Mouse (Mus musculus) embryonic facial prominence, embryonic 15.5 days (tissue): ENCODE results near the gene Rd3. TPM values are rescaled to one million over a fixed set of nuclear protein-coding genes. Genes with fewer than 3 reads are reported as not detected.
A peak's percentile ranks its signal among the peaks of the same experiment; 100 is the strongest.

Experiments used
- ATAC-seq: fragments of 200-750 bp; cut with Nextera tagmentation; 2 replicates; pipeline ENCODE4 v1.8.0; 2017; ENCODE audit warnings: low read depth, moderate TSS enrichment; ENCODE audit not compliant: insufficient number of reproducible peaks, low FRiP score, low TSS enrichment
- H3K27ac ChIP-seq: fragments of 300-500 bp; sonication (generic); replicated peaks from 2 replicates; pipeline ENCODE4 v1.5.1; 2015; ENCODE audit warnings: mild to moderate bottlenecking, inconsistent platforms
- H3K27me3 ChIP-seq: fragments of 300-500 bp; sonication (generic); 2 replicates; pipeline ENCODE4 v1.6.1; 2015; ENCODE audit warnings: inconsistent platforms
- H3K36me3 ChIP-seq: fragments of 300-500 bp; sonication (generic); 2 replicates; pipeline ENCODE4 v1.6.1; 2015; ENCODE audit warnings: mild to moderate bottlenecking, inconsistent platforms
- H3K4me1 ChIP-seq: fragments of 300-500 bp; sonication (generic); 2 replicates; pipeline ENCODE4 v1.6.1; 2015; ENCODE audit warnings: inconsistent platforms
- H3K4me2 ChIP-seq: fragments of 300-500 bp; sonication (generic); replicated peaks from 2 replicates; pipeline ENCODE4 v1.6.1; 2015; ENCODE audit warnings: mild to moderate bottlenecking, inconsistent platforms
- H3K4me3 ChIP-seq: fragments of 300-500 bp; sonication (generic); replicated peaks from 2 replicates; pipeline ENCODE4 v1.5.1; 2015; ENCODE audit warnings: mild to moderate bottlenecking, inconsistent platforms
- H3K9ac ChIP-seq: fragments of 300-500 bp; sonication (generic); 2 replicates; pipeline ENCODE4 v1.6.1; 2015; ENCODE audit warnings: inconsistent platforms
- H3K9me3 ChIP-seq: fragments of 300-500 bp; sonication (generic); replicated peaks from 2 replicates; pipeline ENCODE4 v1.6.1; 2016; ENCODE audit warnings: inconsistent platforms
- WGBS: fragments of 180-500 bp; shearing (Covaris S2); methylation state at CpG from one replicate; pipeline ENCODE4 v1.1.7; 2015; 5-methylcytosine and 5-hydroxymethylcytosine counted together
- polyA plus RNA-seq: library from polyadenylated mRNA; unstranded; fragments of >200 nt; fragmentation: Nextera tagmentation; extraction: Ambion mirVana; gene quantifications from 2 replicates; pipeline ENCODE4 v1.2.1, GENCODE M21; 2015

Rd3 gene
- 8.7 and 10.1 TPM in 2 replicates for polyA plus RNA-seq

- peak; percentile 44; the same call in 1 of the 2 replicates for ATAC-seq
- peaks cover 39% of the 10 kb centered on the region for H3K4me1 ChIP-seq
- 0 out of 2 replicates have a peak within 1 kb of the TSS, but pooled peaks have one; percentile 17 for H3K27ac ChIP-seq
- WGBS: 43% methylated on average over 5 of the region's 5 CpGs
- H3K4me3 ChIP-seq: no peak within 1 kb of the TSS
- H3K36me3 ChIP-seq: no peaks in the 10 kb centered on the region
- no peak within 1 kb of the TSS for H3K4me2 ChIP-seq
- no peaks in the 10 kb centered on the region for H3K9me3 ChIP-seq
- H3K9ac ChIP-seq: no peak within 1 kb of the TSS
- H3K27me3 ChIP-seq: no peaks in the 10 kb centered on the region
Observed at GRCm38 (mm10) chr1:191977187-191977586, at the start of gene Rd3. Gene Rd3 (plus strand): TSS chr1:191977370.

DNA sequence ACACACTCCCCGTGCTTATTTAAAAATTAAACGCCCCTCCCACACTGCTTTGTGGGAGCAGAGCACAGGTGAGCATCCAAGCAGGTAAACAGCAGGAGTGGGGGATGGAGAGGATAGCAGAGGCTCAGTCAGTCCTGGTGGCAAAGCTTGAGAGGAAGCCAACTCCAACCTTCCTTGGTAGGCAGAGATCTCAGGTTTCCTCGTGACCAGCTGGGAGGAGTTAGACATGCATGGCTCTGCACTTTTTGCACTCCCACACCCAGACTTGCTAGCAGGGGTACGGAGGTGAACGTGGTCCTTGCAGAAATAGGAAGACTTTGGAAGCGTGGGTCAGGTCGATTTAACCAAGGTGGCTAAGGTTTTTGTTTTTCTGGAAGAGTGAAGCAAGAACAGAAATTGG is 48.8 kb upstream of the Rd3 start:
- Histone ChIP-seq H3K4me1 (peaks cover 20% of the 10 kb centered on the region), H3K36me3 (no peaks in the 10 kb centered on the region), H3K4me3 (no peak overlapping the region), H3K9ac (no peak overlapping the region), H3K27me3 (no peaks in the 10 kb centered on the region), H3K4me2 (no peak overlapping the region), H3K9me3 (no peaks in the 10 kb centered on the region), H3K27ac (no peak overlapping the region)
- ATAC-seq: no peak
- 53% methylated on average over 7 of the region's 7 CpGs for WGBS

DNA sequence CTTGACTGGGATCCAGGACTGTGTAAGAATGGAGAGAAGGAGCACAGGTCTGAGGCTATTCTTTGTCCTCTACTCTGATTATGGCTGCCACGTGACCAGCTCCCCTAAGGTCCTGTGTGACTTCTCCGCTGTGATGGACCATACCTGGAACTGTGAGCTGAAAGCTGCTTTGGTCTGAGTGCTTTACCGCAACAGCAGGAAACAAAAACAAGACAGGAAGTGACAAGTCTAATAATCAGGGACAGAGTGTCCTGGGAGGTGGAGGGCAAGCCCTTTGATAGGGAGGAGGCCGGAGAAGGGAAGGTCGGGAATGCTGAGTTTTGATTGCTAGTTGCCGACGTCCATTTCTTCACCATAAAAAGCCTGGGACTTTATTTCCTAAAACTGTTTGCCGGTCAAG is 48.1 kb upstream of the Rd3 start:
- Histone ChIP-seq H3K36me3 (no peaks in the 10 kb centered on the region), H3K9me3 (no peaks in the 10 kb centered on the region), H3K27me3 (no peaks in the 10 kb centered on the region), H3K9ac (no peak overlapping the region), H3K27ac (no peak overlapping the region), H3K4me3 (no peak overlapping the region), H3K4me1 (peaks cover 20% of the 10 kb centered on the region), H3K4me2 (no peak overlapping the region)
- 71% methylated on average over 8 of the region's 8 CpGs for WGBS
- ATAC-seq: no peak

- ATAC-seq: no peak
- Histone ChIP-seq H3K4me3 (no peak overlapping the region), H3K36me3 (no peaks in the 10 kb centered on the region), H3K27ac (no peak overlapping the region), H3K4me1 (peaks cover 20% of the 10 kb centered on the region), H3K9ac (no peak overlapping the region), H3K4me2 (no peak overlapping the region), H3K27me3 (no peaks in the 10 kb centered on the region), H3K9me3 (no peaks in the 10 kb centered on the region)
- WGBS: 69% methylated on average over 12 of the region's 12 CpGs
Observed at GRCm38 (mm10) chr1:191929897-191930524, 47.2 kb upstream of the Rd3 start.

DNA sequence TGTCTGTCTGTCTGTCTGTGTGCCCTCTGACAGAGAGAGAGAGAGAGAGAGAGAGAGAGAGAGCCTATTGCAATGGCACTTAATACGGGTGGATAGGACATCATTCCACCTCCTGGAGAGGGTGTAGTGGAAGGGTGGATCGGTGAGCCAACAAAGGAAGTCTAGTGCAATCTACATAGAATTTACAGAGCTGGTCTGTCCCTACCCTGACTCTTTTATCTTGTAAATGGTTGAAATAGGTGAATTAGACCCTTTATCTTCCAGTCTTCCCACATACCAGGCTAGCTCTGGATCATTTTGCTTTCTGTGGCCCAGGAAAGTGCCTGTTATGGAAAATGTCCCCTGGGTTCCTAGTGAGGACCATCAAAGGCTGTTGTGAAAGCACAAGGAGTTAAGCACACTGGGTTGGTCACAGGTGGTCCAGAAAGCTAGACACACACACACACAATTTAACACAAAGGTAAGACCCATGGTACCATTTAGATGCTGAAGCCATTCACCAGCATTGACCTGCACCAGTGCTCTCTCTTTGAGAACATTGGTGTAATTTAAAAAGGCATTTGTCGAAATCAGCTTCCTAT is 46.6 kb upstream of the Rd3 start:
- WGBS: 77% methylated on average over 3 of the region's 3 CpGs
- H3K4me2 ChIP-seq: no peak overlapping the region
- H3K4me1 ChIP-seq: peaks cover 20% of the 10 kb centered on the region
- no peak overlapping the region for H3K9ac ChIP-seq
- no peaks in the 10 kb centered on the region for H3K36me3 ChIP-seq
- no peaks in the 10 kb centered on the region for H3K27me3 ChIP-seq
- H3K9me3 ChIP-seq: no peaks in the 10 kb centered on the region
- H3K4me3 ChIP-seq: no peak overlapping the region
- no peak overlapping the region for H3K27ac ChIP-seq
- no peak for ATAC-seq

- no peak overlapping the region for H3K27ac ChIP-seq
- H3K9ac ChIP-seq: no peak overlapping the region
- H3K4me1 ChIP-seq: peaks cover 11% of the 10 kb centered on the region; the same call in 1 of the 2 replicates
- H3K27me3 ChIP-seq: no peaks in the 10 kb centered on the region
- no peaks in the 10 kb centered on the region for H3K36me3 ChIP-seq
- H3K9me3 ChIP-seq: no peaks in the 10 kb centered on the region
- H3K4me2 ChIP-seq: no peak overlapping the region
- ATAC-seq: no peak
- WGBS: 56% methylated on average over 8 of the region's 8 CpGs
- no peak overlapping the region for H3K4me3 ChIP-seq
Observed at GRCm38 (mm10) chr1:191932286-191932985, 44.7 kb upstream of the Rd3 start.

DNA sequence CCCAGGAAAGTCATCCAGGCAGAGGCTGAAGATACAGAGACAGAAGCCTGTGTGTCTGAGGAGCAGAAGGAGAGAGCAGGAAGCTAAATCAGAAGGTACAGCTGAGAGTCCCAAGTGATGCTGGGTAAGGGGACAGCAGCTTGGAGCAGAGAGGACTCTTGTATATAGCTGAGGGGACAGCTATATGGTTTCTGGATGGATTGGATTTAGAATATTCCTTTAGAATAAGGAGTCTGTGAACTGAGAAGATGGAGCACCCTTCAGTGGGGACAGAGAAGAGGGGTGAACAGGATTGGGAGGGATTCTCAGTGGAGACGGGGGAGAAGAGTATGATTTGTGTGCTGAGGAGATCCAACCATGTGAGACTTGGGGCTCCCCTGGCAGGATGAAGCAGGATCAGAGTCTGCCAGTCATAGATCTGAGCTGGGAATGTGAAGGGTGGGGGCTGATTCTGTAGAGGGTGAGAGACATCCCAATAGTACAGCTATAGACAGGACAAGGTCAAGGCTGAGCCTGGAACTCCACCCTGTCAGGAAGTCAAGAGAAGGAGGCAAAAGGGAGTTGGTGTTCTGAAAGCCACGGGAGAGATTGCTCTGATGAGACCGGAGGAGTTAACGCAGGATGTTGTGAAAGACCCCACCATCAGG is 44.1 kb upstream of the Rd3 start:
- Histone ChIP-seq H3K4me3 (no peak overlapping the region), H3K9me3 (no peaks in the 10 kb centered on the region), H3K27me3 (no peaks in the 10 kb centered on the region), H3K9ac (no peak overlapping the region), H3K4me2 (no peak overlapping the region), H3K4me1 (peaks cover 4% of the 10 kb centered on the region; the same call in 1 of the 2 replicates), H3K27ac (no peak overlapping the region), H3K36me3 (no peaks in the 10 kb centered on the region)
- 80% methylated on average over 4 of the region's 4 CpGs for WGBS
- no peak for ATAC-seq

GRCm38 (mm10) chr1:191943638-191944037 is 33.5 kb upstream of the Rd3 start:
- Histone ChIP-seq H3K9ac (no peak overlapping the region), H3K4me3 (no peak overlapping the region), H3K36me3 (no peaks in the 10 kb centered on the region), H3K27ac (no peak overlapping the region), H3K27me3 (no peaks in the 10 kb centered on the region; the same call in 1 of the 2 replicates), H3K9me3 (no peaks in the 10 kb centered on the region), H3K4me2 (no peak overlapping the region), H3K4me1 (no peaks in the 10 kb centered on the region)
- WGBS: 73% methylated on average over 6 of the region's 6 CpGs
- ATAC-seq: no peak

DNA sequence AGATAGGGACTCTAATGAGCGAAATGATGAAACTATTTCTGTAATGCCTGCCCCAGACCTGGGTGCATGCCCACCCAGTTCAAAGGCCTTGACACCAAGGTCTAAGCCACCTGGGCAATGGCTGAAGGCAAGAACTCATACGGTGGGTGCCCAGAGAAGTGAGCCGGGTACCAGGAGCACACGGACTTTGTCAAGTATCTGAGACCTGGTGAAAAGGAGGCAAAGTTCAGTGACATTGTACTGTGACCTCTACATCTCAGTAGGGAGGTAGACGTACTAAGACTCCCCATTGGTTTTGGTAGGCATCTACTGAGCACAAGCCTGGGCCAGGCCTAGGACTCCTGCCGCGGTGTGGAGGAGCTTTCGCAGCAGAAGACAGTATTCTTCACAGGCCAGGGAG is 31.8 kb upstream of the Rd3 start:
- H3K9ac ChIP-seq: no peak overlapping the region
- ATAC-seq: no peak
- no peak overlapping the region for H3K4me3 ChIP-seq
- H3K4me1 ChIP-seq: no peaks in the 10 kb centered on the region
- no peak overlapping the region for H3K4me2 ChIP-seq
- H3K36me3 ChIP-seq: no peaks in the 10 kb centered on the region
- WGBS: 91% methylated on average over 8 of the region's 8 CpGs
- H3K27ac ChIP-seq: no peak overlapping the region
- no peaks in the 10 kb centered on the region for H3K9me3 ChIP-seq
- H3K27me3 ChIP-seq: no peaks in the 10 kb centered on the region; the same call in 1 of the 2 replicates

GRCm38 (mm10) chr1:191945756-191946155 is 31.4 kb upstream of the Rd3 start:
- Histone ChIP-seq H3K27ac (no peak overlapping the region), H3K4me3 (no peak overlapping the region), H3K9me3 (no peaks in the 10 kb centered on the region), H3K36me3 (no peaks in the 10 kb centered on the region), H3K9ac (no peak overlapping the region), H3K4me2 (no peak overlapping the region), H3K4me1 (no peaks in the 10 kb centered on the region), H3K27me3 (no peaks in the 10 kb centered on the region; the same call in 1 of the 2 replicates)
- no peak for ATAC-seq
- WGBS: 75% methylated on average over 5 of the region's 5 CpGs

DNA sequence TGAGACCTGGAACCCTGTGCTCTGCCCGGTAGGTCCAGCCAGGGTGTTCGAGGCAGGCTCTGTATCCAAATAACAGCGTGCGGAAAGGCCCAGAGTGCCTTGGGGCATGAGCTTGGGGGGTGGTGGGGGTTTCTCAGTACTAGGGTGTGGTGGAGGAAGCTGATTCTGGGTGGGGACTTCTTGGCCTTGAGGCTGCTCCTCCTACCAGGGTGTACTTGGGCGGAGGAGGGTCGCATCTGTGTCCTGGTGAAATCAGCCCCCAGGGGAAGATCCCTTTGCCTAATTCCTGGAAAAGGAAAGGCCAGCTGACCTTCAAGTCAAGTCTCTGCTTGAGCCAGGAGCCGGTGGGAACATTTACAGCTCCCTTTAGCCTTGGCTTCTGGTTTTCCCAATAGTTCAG is 30.9 kb upstream of the Rd3 start:
- H3K27ac ChIP-seq: no peak overlapping the region
- WGBS: 62% methylated on average over 7 of the region's 7 CpGs
- no peak for ATAC-seq

More for the DNA sequence above, 30.9 kb upstream of the Rd3 start:
- no peaks in the 10 kb centered on the region; the same call in 1 of the 2 replicates for H3K27me3 ChIP-seq
- H3K36me3 ChIP-seq: no peaks in the 10 kb centered on the region
- H3K4me3 ChIP-seq: no peak overlapping the region
- H3K9ac ChIP-seq: no peak overlapping the region
- no peaks in the 10 kb centered on the region for H3K9me3 ChIP-seq
- H3K4me1 ChIP-seq: no peaks in the 10 kb centered on the region
- no peak overlapping the region for H3K4me2 ChIP-seq
